Mouse (Mus musculus): ENCODE results near the gene Igf2bp2. TPM values are rescaled to one million over a fixed set of nuclear protein-coding genes. Genes with fewer than 3 reads are reported as not detected.
A peak's percentile ranks its signal among the peaks of the same experiment; 100 is the strongest.

Gene Igf2bp2
- total and polyA plus RNA-seq, 2 experiments = 0.37 to 0.81 TPM

GRCm38 (mm10) chr16:22116748-22117147, 46.4 kb downstream of the Igf2bp2 start:
- Histone ChIP-seq H3K9ac (ENCODE audit: low read depth, low read length) (no peak overlapping the region), H3K27ac (replicated peaks; ENCODE audit: insufficient read depth, low read depth, low read length) (no peak overlapping the region), H3K4me3 (ENCODE audit: insufficient read depth, low read depth, low read length) (no peak overlapping the region), H3K4me1 (ENCODE audit: control insufficient read depth, insufficient read depth, low read length) (no peaks in the 10 kb centered on the region), H3K36me3 (ENCODE audit: control insufficient read depth, insufficient read depth, low read length) (no peaks in the 10 kb centered on the region), H3K27me3 (ENCODE audit: control insufficient read depth, insufficient read depth, low read length) (no peaks in the 10 kb centered on the region), H3K79me2 (ENCODE audit: control insufficient read depth, insufficient read depth, low read length) (no peaks in the 10 kb centered on the region)
- DNase-seq (ENCODE audit: extremely low read depth, low read depth, low spot score) = no peak
- TF ChIP-seq POLR2A (IDR thresholded peaks at IDR 0.05; ENCODE audit: extremely low read depth, insufficient read depth, low read length) (no peak), CTCF (IDR thresholded peaks at IDR 0.05; ENCODE audit: low read depth, low read length) (no peak)
- 96% methylated on average over 4 of the region's 4 CpGs for WGBS

- no peak for DNase-seq (ENCODE audit: extremely low read depth, low read depth, low spot score)
- no peaks in the 10 kb centered on the region for H3K36me3 ChIP-seq (ENCODE audit: control insufficient read depth, insufficient read depth, low read length)
- no peak for TF ChIP-seq CTCF (IDR thresholded peaks at IDR 0.05; ENCODE audit: low read depth, low read length)
- no peak for TF ChIP-seq POLR2A (IDR thresholded peaks at IDR 0.05; ENCODE audit: extremely low read depth, insufficient read depth, low read length)
- WGBS = 91% methylated on average over 6 of the region's 6 CpGs
- H3K27me3 ChIP-seq (ENCODE audit: control insufficient read depth, insufficient read depth, low read length) = no peaks in the 10 kb centered on the region
- no peaks in the 10 kb centered on the region for H3K4me1 ChIP-seq (ENCODE audit: control insufficient read depth, insufficient read depth, low read length)
- H3K79me2 ChIP-seq (ENCODE audit: control insufficient read depth, insufficient read depth, low read length) = no peaks in the 10 kb centered on the region
- H3K4me3 ChIP-seq (ENCODE audit: insufficient read depth, low read depth, low read length) = no peak overlapping the region
- H3K9ac ChIP-seq (ENCODE audit: low read depth, low read length) = no peak overlapping the region
- no peak overlapping the region for H3K27ac ChIP-seq (replicated peaks; ENCODE audit: insufficient read depth, low read depth, low read length)
These were observed 47.0 kb downstream of the Igf2bp2 start for GRCm38 (mm10) chr16:22116058-22116457.

DNA sequence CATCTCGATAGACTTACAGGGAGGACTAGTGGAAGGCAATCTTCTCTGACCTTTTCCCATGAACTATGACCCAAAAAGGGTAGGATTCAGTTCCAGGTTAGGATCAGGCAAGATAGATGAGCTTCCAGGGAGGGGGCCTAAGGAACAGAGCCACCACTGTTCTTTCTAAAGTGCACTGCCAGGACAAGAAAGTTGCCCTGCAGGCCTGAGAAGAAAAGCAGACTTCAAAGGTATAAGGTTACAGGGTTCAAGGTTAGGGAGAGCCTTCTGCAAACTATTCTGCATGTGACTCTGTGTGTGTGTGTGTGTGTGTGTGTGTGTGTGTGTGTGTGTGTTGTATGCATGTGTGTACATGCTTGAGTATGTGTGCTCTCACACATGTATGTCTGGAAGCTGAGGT, 53.1 kb downstream of the Igf2bp2 start:
- Histone ChIP-seq H3K4me1 (ENCODE audit: control insufficient read depth, insufficient read depth, low read length) (peaks cover 1% of the 10 kb centered on the region; the same call in 1 of the 2 replicates), H3K27me3 (ENCODE audit: control insufficient read depth, insufficient read depth, low read length) (no peaks in the 10 kb centered on the region), H3K4me3 (ENCODE audit: insufficient read depth, low read depth, low read length) (no peak overlapping the region), H3K27ac (replicated peaks; ENCODE audit: insufficient read depth, low read depth, low read length) (no peak overlapping the region), H3K9ac (ENCODE audit: low read depth, low read length) (no peak overlapping the region), H3K79me2 (ENCODE audit: control insufficient read depth, insufficient read depth, low read length) (no peaks in the 10 kb centered on the region), H3K36me3 (ENCODE audit: control insufficient read depth, insufficient read depth, low read length) (no peaks in the 10 kb centered on the region)
- no peak for TF ChIP-seq CTCF (IDR thresholded peaks at IDR 0.05; ENCODE audit: low read depth, low read length)
- TF ChIP-seq POLR2A (IDR thresholded peaks at IDR 0.05; ENCODE audit: extremely low read depth, insufficient read depth, low read length) = no peak
- DNase-seq (ENCODE audit: extremely low read depth, low read depth, low spot score) = no peak
- 73% methylated on average over 1 of the region's 1 CpGs for WGBS

DNA sequence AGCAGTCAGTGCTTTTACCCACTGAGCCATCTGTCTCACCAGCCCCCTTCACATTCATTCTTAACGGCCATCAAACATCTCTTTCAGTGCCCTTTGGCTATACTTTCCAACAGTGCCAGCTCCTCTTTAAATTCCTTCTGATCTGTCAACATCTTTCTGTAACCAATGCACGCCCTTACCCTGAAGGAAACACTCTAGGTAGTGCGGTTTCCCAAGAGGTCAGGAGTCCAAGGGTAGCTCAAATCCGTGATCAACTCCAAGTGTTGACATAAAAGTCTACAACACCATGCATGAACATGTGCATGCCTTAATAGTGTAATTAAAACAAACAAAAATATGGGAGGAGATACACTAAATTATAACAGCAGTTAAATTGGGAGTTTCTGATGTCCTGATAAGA, 53.9 kb downstream of the Igf2bp2 start:
- H3K36me3 ChIP-seq (ENCODE audit: control insufficient read depth, insufficient read depth, low read length) = no peaks in the 10 kb centered on the region
- no peak overlapping the region for H3K4me3 ChIP-seq (ENCODE audit: insufficient read depth, low read depth, low read length)
- H3K27me3 ChIP-seq (ENCODE audit: control insufficient read depth, insufficient read depth, low read length) = no peaks in the 10 kb centered on the region
- H3K4me1 ChIP-seq (ENCODE audit: control insufficient read depth, insufficient read depth, low read length) = peaks cover 1% of the 10 kb centered on the region; the same call in 1 of the 2 replicates
- no peak overlapping the region for H3K27ac ChIP-seq (replicated peaks; ENCODE audit: insufficient read depth, low read depth, low read length)
- no peaks in the 10 kb centered on the region for H3K79me2 ChIP-seq (ENCODE audit: control insufficient read depth, insufficient read depth, low read length)
- H3K9ac ChIP-seq (ENCODE audit: low read depth, low read length) = no peak overlapping the region
- DNase-seq (ENCODE audit: extremely low read depth, low read depth, low spot score) = peak; percentile 59
- TF ChIP-seq POLR2A (IDR thresholded peaks at IDR 0.05; ENCODE audit: extremely low read depth, insufficient read depth, low read length) (no peak), CTCF (IDR thresholded peaks at IDR 0.05; ENCODE audit: low read depth, low read length) (no peak)
- WGBS = 32% methylated on average over 4 of the region's 4 CpGs

- Histone ChIP-seq H3K27ac (replicated peaks; ENCODE audit: insufficient read depth, low read depth, low read length) (no peak overlapping the region), H3K79me2 (ENCODE audit: control insufficient read depth, insufficient read depth, low read length) (no peaks in the 10 kb centered on the region), H3K9ac (ENCODE audit: low read depth, low read length) (no peak overlapping the region), H3K4me1 (ENCODE audit: control insufficient read depth, insufficient read depth, low read length) (peaks cover 1% of the 10 kb centered on the region; the same call in 1 of the 2 replicates), H3K36me3 (ENCODE audit: control insufficient read depth, insufficient read depth, low read length) (no peaks in the 10 kb centered on the region), H3K27me3 (ENCODE audit: control insufficient read depth, insufficient read depth, low read length) (no peaks in the 10 kb centered on the region), H3K4me3 (ENCODE audit: insufficient read depth, low read depth, low read length) (no peak overlapping the region)
- no peak for TF ChIP-seq POLR2A (IDR thresholded peaks at IDR 0.05; ENCODE audit: extremely low read depth, insufficient read depth, low read length)
- TF ChIP-seq CTCF (IDR thresholded peaks at IDR 0.05; ENCODE audit: low read depth, low read length) = peak; percentile 24; the same call in 1 of the 2 replicates
- 33% methylated on average over 7 of the region's 7 CpGs for WGBS
- peak; percentile 92 for DNase-seq (ENCODE audit: extremely low read depth, low read depth, low spot score)
These were observed 55.1 kb downstream of the Igf2bp2 start for GRCm38 (mm10) chr16:22107897-22108516.

- Histone ChIP-seq H3K4me3 (ENCODE audit: insufficient read depth, low read depth, low read length) (no peak overlapping the region), H3K9ac (ENCODE audit: low read depth, low read length) (no peak overlapping the region), H3K79me2 (ENCODE audit: control insufficient read depth, insufficient read depth, low read length) (0 out of 2 replicates have a peak, but pooled peaks cover 2% of the 10 kb centered on the region), H3K4me1 (ENCODE audit: control insufficient read depth, insufficient read depth, low read length) (peaks cover 1% of the 10 kb centered on the region; the same call in 1 of the 2 replicates), H3K36me3 (ENCODE audit: control insufficient read depth, insufficient read depth, low read length) (no peaks in the 10 kb centered on the region), H3K27ac (replicated peaks; ENCODE audit: insufficient read depth, low read depth, low read length) (no peak overlapping the region), H3K27me3 (ENCODE audit: control insufficient read depth, insufficient read depth, low read length) (no peaks in the 10 kb centered on the region)
- TF ChIP-seq POLR2A (IDR thresholded peaks at IDR 0.05; ENCODE audit: extremely low read depth, insufficient read depth, low read length) (no peak), CTCF (IDR thresholded peaks at IDR 0.05; ENCODE audit: low read depth, low read length) (no peak)
- 75% methylated on average over 6 of the region's 6 CpGs for WGBS
- DNase-seq (ENCODE audit: extremely low read depth, low read depth, low spot score) = no peak
These were observed 57.0 kb downstream of the Igf2bp2 start for GRCm38 (mm10) chr16:22106012-22106584.
